Mouse (Mus musculus) kidney, postnatal 36 days (tissue): ENCODE results near the gene Trpv3.

Experiments
- DNase-seq, 2 experiments: peaks; one replicate each; pipeline ENCODE4 v3.0.0; 2021 to 2022; ENCODE audit warnings: mixed read lengths in 2 of 2

The Trpv3 gene

GRCm38 (mm10) chr11:73267267-73267666, at the start of gene Trpv3:
TSS of gene Trpv3 (plus strand) at chr11:73267388.
- no peak for DNase-seq

GRCm38 (mm10) chr11:73219671-73220070, 47.5 kb upstream of the Trpv3 start:
- DNase-seq: no peak

- DNase-seq: no peak
These were observed 46.5 kb upstream of the Trpv3 start for GRCm38 (mm10) chr11:73220651-73221050.

GRCm38 (mm10) chr11:73222846-73223245, 44.3 kb upstream of the Trpv3 start:
- DNase-seq: no peak

- DNase-seq: peak; percentile 60 to 73
These were observed 43.2 kb upstream of the Trpv3 start for GRCm38 (mm10) chr11:73223966-73224365.

- DNase-seq: no peak
These were observed 41.3 kb upstream of the Trpv3 start for GRCm38 (mm10) chr11:73225856-73226255.

- DNase-seq: peak in 1 of 2 experiments; percentile 9
These were observed 38.3 kb upstream of the Trpv3 start for GRCm38 (mm10) chr11:73228881-73229280.

- DNase-seq: no peak
These were observed 37.1 kb upstream of the Trpv3 start for GRCm38 (mm10) chr11:73230081-73230480.

- no peak for DNase-seq
These were observed 34.7 kb upstream of the Trpv3 start for GRCm38 (mm10) chr11:73232513-73232912.

GRCm38 (mm10) chr11:73233992-73234391, 33.2 kb upstream of the Trpv3 start, which contains the start of gene Trpv1:
TSS of gene Trpv1 (plus strand) at chr11:73234292.
- no peak for DNase-seq

- peak; percentile 73 to 81 for DNase-seq
These were observed 31.0 kb upstream of the Trpv3 start for GRCm38 (mm10) chr11:73235990-73236701.

- no peak for DNase-seq
These were observed 30.5 kb upstream of the Trpv3 start for GRCm38 (mm10) chr11:73236731-73237130.

- no peak for DNase-seq
These were observed 25.0 kb upstream of the Trpv3 start for GRCm38 (mm10) chr11:73242199-73242598.

- DNase-seq: no peak
These were observed 24.4 kb upstream of the Trpv3 start for GRCm38 (mm10) chr11:73242777-73243176.

- DNase-seq: no peak
These were observed 9.7 kb upstream of the Trpv3 start for GRCm38 (mm10) chr11:73257362-73257945.

- no peak for DNase-seq
These were observed 8.5 kb upstream of the Trpv3 start for GRCm38 (mm10) chr11:73258664-73259063.

GRCm38 (mm10) chr11:73260457-73260856, 6.7 kb upstream of the Trpv3 start:
- DNase-seq: no peak

GRCm38 (mm10) chr11:73261385-73261784, 5.8 kb upstream of the Trpv3 start:
- DNase-seq: no peak

- no peak for DNase-seq
These were observed 7.6 kb downstream of the Trpv3 start for GRCm38 (mm10) chr11:73274821-73275220.

GRCm38 (mm10) chr11:73280710-73281109, 13.5 kb downstream of the Trpv3 start:
- DNase-seq: no peak

- peak; percentile 57 to 77 for DNase-seq
These were observed 14.4 kb downstream of the Trpv3 start for GRCm38 (mm10) chr11:73281528-73282027.

- peak; percentile 14 to 30 for DNase-seq
These were observed 16.2 kb downstream of the Trpv3 start for GRCm38 (mm10) chr11:73283369-73283768.

- DNase-seq: no peak
These were observed 16.7 kb downstream of the Trpv3 start for GRCm38 (mm10) chr11:73283926-73284325.

GRCm38 (mm10) chr11:73284351-73284750, 17.2 kb downstream of the Trpv3 start:
- DNase-seq: no peak
